Mouse (Mus musculus): ENCODE results near the gene Arrb2. TPM values are rescaled to one million over a fixed set of nuclear protein-coding genes. Genes with fewer than 3 reads are reported as not detected.

Arrb2 gene
- 100 to 1,000 TPM; 791 to 868 TPM for total RNA-seq (2023)

DNA sequence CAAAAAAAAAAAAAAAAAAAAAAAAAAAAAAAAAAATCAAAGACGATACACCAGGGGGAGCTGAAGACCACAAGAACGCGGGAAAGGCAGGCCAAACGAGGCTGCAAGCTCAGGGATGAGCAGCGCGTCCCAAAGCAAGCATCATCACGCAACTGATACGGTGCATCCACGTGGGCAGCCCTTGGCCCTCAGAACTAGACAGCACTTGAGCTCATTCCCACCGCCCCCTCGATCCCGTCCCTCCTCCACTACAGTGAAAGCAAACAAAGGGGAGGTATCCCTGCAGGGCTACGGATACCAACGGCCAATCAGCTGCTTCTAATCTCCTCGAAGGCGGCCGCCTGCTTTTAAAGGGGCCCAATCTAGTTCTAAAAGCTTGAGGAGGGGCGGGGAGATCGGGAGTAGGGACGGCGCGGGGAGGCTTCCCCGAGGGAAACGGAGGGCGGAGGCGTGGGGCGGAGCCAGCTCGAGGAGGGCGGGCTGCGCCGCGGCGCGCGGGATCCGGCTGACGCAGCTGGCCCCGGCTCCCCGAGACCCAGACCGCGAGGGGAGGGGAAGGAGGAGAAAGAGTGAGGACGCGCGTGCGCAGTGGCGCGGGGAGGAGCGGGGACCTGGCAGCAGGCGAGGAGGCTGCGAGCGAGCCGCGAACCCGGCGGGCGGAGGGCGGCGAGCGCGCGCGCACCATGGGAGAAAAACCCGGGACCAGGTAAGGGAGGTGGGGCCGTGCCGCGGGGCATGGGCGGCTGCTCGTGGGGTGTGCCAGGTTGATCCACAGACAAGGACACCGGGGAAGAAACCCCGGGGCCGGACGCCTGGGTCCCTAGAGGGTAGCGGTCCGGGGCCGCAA, at the start of gene Arrb2:
Arrb2 (plus strand) TSS at position 588 of the 847 bp plus-strand sequence.

DNA sequence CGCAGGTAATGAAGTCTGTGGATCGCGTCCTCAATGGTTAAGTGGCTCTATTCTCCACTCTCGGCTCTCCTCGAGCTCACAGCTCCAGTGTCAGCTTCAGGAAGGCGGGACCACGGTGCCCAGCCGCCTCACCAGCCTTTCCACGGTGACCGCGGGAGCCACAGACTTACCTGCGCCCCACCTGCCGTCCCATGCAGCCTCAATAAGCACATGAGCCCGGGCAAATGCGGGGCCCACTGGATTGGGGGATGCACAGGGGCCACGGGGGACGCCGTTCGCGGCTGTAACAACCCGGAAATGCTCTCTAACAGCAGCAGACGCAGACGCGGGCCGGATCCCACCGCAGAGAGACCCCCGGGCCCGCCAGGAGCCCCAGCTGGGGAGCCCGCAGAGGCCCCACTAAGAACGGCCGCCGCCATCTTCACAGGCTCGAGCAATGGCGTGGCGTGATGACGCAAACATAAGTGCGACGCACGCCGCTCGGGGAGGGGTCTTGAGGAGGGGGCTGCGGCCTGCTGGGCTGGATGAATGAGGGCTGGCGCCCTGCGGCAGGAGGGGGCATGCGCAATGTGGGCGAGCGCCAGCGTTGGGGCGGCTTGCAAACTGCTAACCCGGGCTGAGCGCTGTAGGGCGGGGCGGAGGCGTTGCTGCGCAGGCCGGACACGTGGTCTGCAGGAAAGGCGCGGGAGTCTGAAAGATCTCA, 22.7 kb upstream of the Arrb2 start, which contains the start of gene Pelp1:
Pelp1 (minus strand) TSS at position 438 of the 703 bp plus-strand sequence.

GRCm38 (mm10) chr11:70451797-70452498, 19.5 kb downstream of the Arrb2 start, which contains the start of gene Med11:
Med11 (plus strand) TSS chr11:70451919.

DNA sequence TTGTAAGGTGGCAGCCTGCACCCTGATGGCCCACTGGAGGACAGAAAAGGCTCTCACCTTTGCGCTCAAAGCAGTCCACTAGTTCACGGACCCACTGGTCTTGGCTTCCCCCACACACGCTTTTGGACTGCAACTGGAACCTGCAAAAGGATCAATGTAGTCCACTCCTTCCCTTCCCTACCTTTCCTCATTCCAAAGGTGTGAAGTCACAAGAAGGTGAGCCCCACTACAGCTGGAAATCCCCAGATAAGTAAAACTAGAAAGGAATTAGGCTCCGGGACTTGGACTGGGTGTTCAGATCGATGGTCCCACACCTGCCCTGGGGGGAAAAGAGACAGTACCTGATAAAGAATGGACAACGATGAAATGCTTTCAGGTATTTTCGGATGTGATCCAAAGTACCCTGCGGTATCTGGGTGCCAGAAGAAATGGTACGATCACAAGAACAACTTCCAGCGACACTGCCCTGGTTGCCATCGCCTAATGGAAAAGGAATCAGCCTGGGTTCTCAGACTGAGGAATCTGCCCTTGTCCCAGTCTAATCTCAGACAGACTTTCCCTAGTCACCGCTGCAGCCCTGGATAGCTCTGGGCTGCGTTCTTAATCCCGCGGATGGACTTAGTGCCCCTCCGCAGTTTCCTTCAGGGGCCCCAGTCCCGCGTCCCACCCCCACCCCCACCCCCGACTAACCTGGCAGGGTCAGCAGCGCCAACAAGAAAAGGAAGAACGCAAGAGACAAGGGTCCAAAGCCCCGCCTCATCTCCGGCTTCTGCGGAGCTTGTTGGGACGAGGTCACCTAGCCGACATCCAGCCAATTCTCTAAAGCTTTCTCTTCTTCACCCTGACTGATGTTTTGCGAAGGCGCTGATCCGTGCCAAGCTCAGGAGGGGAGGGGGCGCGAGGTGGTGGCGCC, 26.5 kb downstream of the Arrb2 start, which contains the start of gene Zmynd15:
Zmynd15 (plus strand) TSS at position 746 of the 913 bp plus-strand sequence.

GRCm38 (mm10) chr11:70459601-70460101, 27.2 kb downstream of the Arrb2 start, which contains the start of gene Cxcl16:
Cxcl16 (minus strand) TSS chr11:70459984.

Other genes with a start within 250 kb of the Arrb2 start
- gene Slc16a11, start 219.9 kb upstream of the Arrb2 start, total RNA-seq (2023), result not detected
- 1 to 10 TPM; 1.5 to 2.1 TPM for gene Slc16a13, start 211.6 kb upstream of the Arrb2 start, total RNA-seq (2023)
- gene Bcl6b, start 202.8 kb upstream of the Arrb2 start, total RNA-seq (2023), result not detected
- 10 to 100 TPM; 42.2 to 47.4 TPM for gene 0610010K14Rik, start 194.7 kb upstream of the Arrb2 start, total RNA-seq (2023)
- gene Gm21988, start 192.8 kb upstream of the Arrb2 start, total RNA-seq (2023), result 1 to 10 TPM; 3.8 to 5.9 TPM
- gene Rnasek, start 192.8 kb upstream of the Arrb2 start, total RNA-seq (2023), result 100 to 1,000 TPM; 108 to 111 TPM
- under 1 TPM; 0.18 to 0.42 TPM for gene Alox12, start 177.3 kb upstream of the Arrb2 start, total RNA-seq (2023)
- 1 to 10 TPM in 1 of 2 experiments, under 1 TPM in 1; 0.62 to 1.0 TPM for gene Alox12e, start 110.0 kb upstream of the Arrb2 start, total RNA-seq (2023)
- gene Alox15, start 80.6 kb upstream of the Arrb2 start, total RNA-seq (2023), result 10 to 100 TPM in 1 of 2 experiments, 1 to 10 TPM in 1; 3.3 to 17.8 TPM
- 10 to 100 TPM; 17.1 to 20.1 TPM for gene Pelp1, start 22.6 kb upstream of the Arrb2 start, total RNA-seq (2023)
- 10 to 100 TPM; 22.7 to 25.7 TPM for gene Med11, start 19.3 kb downstream of the Arrb2 start, total RNA-seq (2023)
- under 1 TPM in 1 of 2 experiments, not detected in 1; 0.57 TPM for gene Zmynd15, start 26.8 kb downstream of the Arrb2 start, total RNA-seq (2023)
- gene Cxcl16, start 27.3 kb downstream of the Arrb2 start, total RNA-seq (2023), result 1 to 10 TPM; 1.8 to 2.3 TPM
- not detected for gene Tm4sf5, start 72.6 kb downstream of the Arrb2 start, total RNA-seq (2023)
- gene Vmo1, start 82.0 kb downstream of the Arrb2 start, total RNA-seq (2023), result not detected
- gene Gltpd2, start 86.6 kb downstream of the Arrb2 start, total RNA-seq (2023), result not detected
- gene Psmb6, start 92.7 kb downstream of the Arrb2 start, total RNA-seq (2023), result 10 to 100 TPM; 93.7 to 98.2 TPM
- gene Gm40193, start 100.3 kb downstream of the Arrb2 start, total RNA-seq (2023), result not detected
- gene Pld2, start 107.4 kb downstream of the Arrb2 start, total RNA-seq (2023), result 1 to 10 TPM; 2.8 to 3.8 TPM
- 10 to 100 TPM; 30.4 to 35.9 TPM for gene Mink1, start 130.2 kb downstream of the Arrb2 start, total RNA-seq (2023)
- not detected for gene 4930544D05Rik, start 183.2 kb downstream of the Arrb2 start, total RNA-seq (2023)
- not detected for gene Chrne, start 186.6 kb downstream of the Arrb2 start, total RNA-seq (2023)
- gene Gp1ba, start 206.5 kb downstream of the Arrb2 start, total RNA-seq (2023), result under 1 TPM; 0.44 to 0.92 TPM
- gene Rnf167, start 214.6 kb downstream of the Arrb2 start, total RNA-seq (2023), result 100 to 1,000 TPM; 143 to 145 TPM
- gene Slc25a11, start 214.8 kb downstream of the Arrb2 start, total RNA-seq (2023), result 10 to 100 TPM; 88.4 to 89.0 TPM
- 1,000 to 10,000 TPM; 1,955 to 2,001 TPM for gene Pfn1, start 222.0 kb downstream of the Arrb2 start, total RNA-seq (2023)
- gene Eno3, start 224.6 kb downstream of the Arrb2 start, total RNA-seq (2023), result 10 to 100 TPM in 1 of 2 experiments, 1 to 10 TPM in 1; 6.5 to 12.5 TPM
- 10 to 100 TPM; 34.4 to 37.7 TPM for gene Spag7, start 236.8 kb downstream of the Arrb2 start, total RNA-seq (2023)

All from neutrophil, adult 83 days (primary cell).